Mouse (Mus musculus) liver, embryonic 12.5 days (tissue): ENCODE measurements at regions not wholly inside any gene's neighbourhood (a gene's known extent, or its start where the extent isn't known, plus 50 kb on each side); places are given as distances from the start of the nearest gene placed in this dataset.
A peak's percentile ranks its signal among the peaks of the same experiment; 100 is the strongest.

Source experiments
- ATAC-seq: fragments of 200-750 bp; cut with Nextera tagmentation; 2 replicates; pipeline ENCODE4 v1.8.0; 2017; ENCODE audit warnings: moderate number of reproducible peaks, mild to moderate bottlenecking, moderate library complexity
- H3K27ac ChIP-seq: fragments of 300-500 bp; sonication (generic); 2 replicates; pipeline ENCODE4 v1.5.1; 2016; ENCODE audit warnings: mild to moderate bottlenecking
- H3K27me3 ChIP-seq: fragments of 300-500 bp; sonication (generic); replicated peaks from 2 replicates; pipeline ENCODE4 v1.6.1; 2016; ENCODE audit warnings: mild to moderate bottlenecking, moderate library complexity
- H3K36me3 ChIP-seq: fragments of 300-500 bp; sonication (generic); 2 replicates; pipeline ENCODE4 v1.6.1; 2016; ENCODE audit warnings: mild to moderate bottlenecking, moderate library complexity
- H3K4me1 ChIP-seq: fragments of 300-500 bp; sonication (generic); 2 replicates; pipeline ENCODE4 v1.6.1; 2016
- H3K4me2 ChIP-seq: fragments of 300-500 bp; sonication (generic); 2 replicates; pipeline ENCODE4 v1.6.1; 2016; ENCODE audit warnings: mild to moderate bottlenecking, moderate library complexity
- H3K4me3 ChIP-seq: fragments of 300-500 bp; sonication (generic); 2 replicates; pipeline ENCODE4 v1.5.1; 2016; ENCODE audit warnings: mild to moderate bottlenecking, moderate library complexity
- H3K9ac ChIP-seq: fragments of 300-500 bp; sonication (generic); 2 replicates; pipeline ENCODE4 v1.6.1; 2016; ENCODE audit warnings: mild to moderate bottlenecking, moderate library complexity
- H3K9me3 ChIP-seq: fragments of 300-500 bp; sonication (generic); replicated peaks from 2 replicates; pipeline ENCODE4 v1.6.1; 2016; ENCODE audit warnings: mild to moderate bottlenecking, moderate library complexity
- WGBS: fragments of 180-500 bp; shearing (Covaris S2); methylation state at CpG from one replicate; pipeline ENCODE4 v1.1.7; 2016; ENCODE audit not compliant: insufficient replicate concordance; 5-methylcytosine and 5-hydroxymethylcytosine counted together

- no peaks in the 10 kb centered on the region for H3K36me3 ChIP-seq
- H3K27me3 ChIP-seq: no peaks in the 10 kb centered on the region
- no peaks in the 10 kb centered on the region for H3K4me1 ChIP-seq
- 0 out of 2 replicates have a peak overlapping the region, but pooled peaks have one; percentile 10 for H3K4me2 ChIP-seq
- no peak overlapping the region for H3K9ac ChIP-seq
- no peak for ATAC-seq
- H3K27ac ChIP-seq: no peak overlapping the region
- 14% methylated on average over 10 of the region's 20 CpGs for WGBS
- H3K9me3 ChIP-seq: no peaks in the 10 kb centered on the region
- no peak overlapping the region for H3K4me3 ChIP-seq
These were observed 110.4 kb downstream of the Dsel start for GRCm38 (mm10) chr1:111754263-111754857.
